Mouse (Mus musculus): ENCODE data around the gene Olfr698. TPM values are rescaled to one million over a fixed set of nuclear protein-coding genes. Genes with fewer than 3 reads are reported as not detected.
"Not testable (repeated sequence)": the region's sequence is repeated elsewhere in the genome, so short reads cannot be mapped to it uniquely, and the experiment has no call there.

Gene Olfr698
- total RNA-seq (2021), result not detected in 2 replicates
- long read RNA-seq, experiment 1, result 0 reads
- long read RNA-seq, experiment 2, result 0 reads

DNA sequence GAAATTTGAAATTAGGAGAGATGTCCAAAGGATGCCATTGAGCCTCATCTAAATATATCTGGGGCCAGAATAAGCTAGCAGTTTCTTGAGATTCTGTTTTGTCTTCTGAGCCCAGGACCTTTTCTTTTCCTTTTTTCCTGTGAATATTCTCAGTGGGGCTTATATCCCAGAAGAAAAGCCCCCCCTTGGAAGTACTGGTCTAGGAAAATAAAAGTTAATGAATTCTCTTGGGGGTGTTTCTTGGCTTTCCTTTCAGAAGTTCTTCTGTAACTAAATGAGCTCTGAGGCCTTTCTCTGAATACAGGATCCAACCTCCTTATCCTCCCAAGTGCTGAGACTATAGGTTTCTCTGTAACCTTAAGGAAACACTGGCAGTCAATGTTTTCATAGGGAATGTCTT lies at the start of gene Olfr698:
Gene Olfr698, minus strand, starts transcription at position 101 of the 400 bp plus-strand sequence.
- no peak for DNase-seq

DNA sequence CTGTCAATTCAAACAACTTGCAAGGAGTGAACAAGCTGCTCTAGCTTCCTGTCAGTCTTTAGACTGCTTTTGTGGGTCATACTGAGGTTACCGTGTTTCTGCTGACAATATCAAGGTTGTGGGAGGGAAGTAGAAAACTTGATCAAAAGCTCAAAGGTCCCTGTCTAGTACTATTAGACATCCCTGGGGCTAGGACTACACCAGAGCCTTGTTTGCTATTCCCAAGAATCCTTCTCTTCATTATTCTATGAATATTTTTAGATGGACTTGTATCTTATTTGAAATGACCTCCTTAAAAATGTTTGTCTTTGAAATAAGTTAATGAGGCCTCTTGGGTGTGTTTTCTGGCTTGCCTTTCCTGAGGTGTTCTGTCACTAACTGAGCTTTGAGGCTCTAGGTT lies 37.9 kb upstream of the Olfr698 start, which contains the start of gene Olfr699:
Gene Olfr699, minus strand, starts transcription at position 101 of the 400 bp plus-strand sequence.
- DNase-seq, result no peak

DNA sequence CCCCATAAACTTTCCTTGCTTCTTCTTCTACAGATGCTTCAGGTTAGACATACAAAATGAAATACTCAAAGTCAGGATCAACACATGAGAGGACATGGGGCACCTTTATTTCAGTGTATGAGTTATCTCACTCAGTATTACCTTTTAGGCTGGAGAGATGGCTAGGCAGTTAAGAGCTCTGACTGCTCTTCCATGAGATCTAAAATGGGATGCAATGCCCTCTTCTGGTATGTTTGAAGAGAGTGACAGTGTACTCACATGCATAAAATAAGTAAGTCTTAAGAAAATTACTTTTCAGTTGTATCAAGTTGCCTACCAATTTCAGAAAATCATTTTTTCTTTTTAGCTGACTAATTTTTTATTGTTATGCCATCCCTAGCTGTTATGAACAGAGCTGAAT lies 33.1 kb upstream of the Olfr698 start:
- no peak for DNase-seq

DNA sequence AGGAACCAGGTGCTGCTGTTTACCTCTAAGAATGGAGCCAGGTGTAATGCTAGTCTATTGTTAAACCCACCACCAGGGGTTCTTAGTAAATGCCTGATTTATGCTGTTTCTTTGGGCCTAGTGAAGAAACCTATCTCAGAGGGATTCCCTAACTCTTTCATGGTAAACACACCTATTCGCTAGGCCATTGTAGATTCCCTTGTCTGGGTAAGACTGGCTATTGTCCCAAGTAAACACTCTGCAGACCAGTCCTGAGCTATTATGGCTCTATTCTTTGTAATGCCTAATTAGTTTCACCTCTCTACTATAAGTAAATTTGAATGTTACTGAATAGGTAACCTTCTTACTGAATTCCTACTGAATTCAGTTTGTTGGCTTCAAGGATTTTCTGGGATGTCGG lies 5.8 kb upstream of the Olfr698 start:
- not testable (repeated sequence) for DNase-seq

DNA sequence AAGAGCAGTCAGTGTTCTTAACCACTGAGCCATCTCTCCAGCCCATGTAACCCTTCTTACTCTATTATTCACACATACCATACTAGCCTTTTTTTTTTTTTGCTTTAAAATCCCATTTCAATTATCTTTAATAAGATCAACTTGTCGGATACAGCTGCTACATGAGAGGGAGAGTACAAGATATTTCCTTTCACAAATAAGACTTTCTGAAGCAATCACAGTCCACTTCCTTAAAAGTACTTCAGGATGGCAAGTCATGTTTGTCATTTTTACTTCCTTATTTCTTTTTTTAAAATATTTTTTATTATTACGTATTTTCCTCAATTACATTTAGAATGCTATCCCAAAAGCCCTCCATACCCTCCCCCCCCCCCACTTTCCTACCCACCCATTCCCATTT lies 3.6 kb upstream of the Olfr698 start:
- no peak for DNase-seq

DNA sequence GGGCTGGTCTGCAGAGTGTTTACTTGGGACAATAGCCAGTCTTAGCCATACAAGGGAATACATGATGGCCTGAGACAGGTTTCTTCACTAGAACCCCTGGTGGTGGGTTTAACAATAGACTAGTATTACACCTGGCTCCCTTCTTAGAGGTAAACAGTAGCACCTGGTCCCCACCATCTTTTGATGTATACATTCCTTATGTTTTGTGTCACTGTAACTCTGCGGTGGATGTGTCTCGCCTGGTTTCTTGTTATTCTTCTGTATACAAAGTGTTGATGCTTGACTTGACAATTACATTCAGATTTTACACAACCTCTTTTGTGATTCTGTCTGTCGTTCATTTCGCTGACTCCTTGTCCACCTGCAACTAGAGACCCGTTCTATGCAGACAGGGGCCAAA lies 9.4 kb downstream of the Olfr698 start:
- no peak for DNase-seq

DNA sequence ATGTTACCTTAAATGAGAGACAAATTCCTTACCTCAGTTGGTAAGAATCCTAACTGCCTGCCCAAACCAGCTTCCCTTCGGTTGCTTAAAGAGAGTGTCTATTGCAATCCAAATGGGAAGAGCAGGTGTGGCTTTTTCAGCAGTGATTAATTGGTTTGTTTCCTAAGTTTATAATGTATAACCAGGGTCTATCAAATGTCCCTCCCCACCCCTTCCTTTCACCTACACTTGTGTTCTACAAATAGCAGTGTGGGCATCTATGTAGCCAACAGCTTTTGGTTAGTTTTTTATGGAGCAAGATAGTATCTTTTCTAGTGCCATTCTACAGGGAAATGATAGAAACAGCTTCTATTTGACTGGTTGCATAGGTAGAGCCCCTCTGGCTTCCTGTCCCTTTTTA lies 12.9 kb downstream of the Olfr698 start, which contains the start of gene Olfr697:
Gene Olfr697, minus strand, starts transcription at position 101 of the 400 bp plus-strand sequence.
- DNase-seq, result no peak

DNA sequence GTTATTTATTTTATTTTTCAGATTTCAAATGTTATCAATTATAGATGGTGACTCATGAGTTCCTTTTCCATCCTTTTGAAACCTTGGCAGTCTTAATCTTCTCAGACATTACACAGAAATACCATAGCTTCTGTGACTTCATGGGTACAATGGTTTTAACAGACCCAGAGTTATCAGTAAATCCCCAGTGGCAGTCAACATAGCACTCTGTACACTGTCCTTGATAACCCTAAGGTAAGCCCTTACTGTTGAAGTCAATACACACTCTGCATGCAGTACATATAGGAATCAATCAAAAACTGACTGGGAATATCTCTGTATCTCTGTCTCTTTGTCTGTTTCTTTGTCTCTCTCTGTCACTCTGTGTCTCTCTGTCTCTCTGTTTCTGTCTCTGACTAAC lies 18.2 kb downstream of the Olfr698 start:
- no peak for DNase-seq

DNA sequence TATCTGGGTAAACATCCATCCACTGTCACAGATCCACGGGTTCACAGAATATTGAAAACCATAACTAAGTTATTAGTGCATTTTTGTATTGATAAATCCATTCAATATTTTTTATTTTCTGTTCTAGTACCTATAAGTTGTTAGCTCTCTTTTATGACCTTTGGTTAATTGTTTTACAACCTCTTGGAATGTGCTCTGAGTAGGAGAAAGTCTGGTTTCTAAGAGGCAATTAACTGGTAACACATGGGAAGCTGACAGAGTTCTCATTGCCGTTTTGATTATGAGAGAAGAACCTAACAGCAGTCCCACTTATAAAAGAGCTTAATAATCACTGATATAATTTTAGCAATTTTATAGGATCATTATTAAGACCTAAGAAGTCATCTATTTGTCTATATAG lies 21.5 kb downstream of the Olfr698 start:
- no peak for DNase-seq

DNA sequence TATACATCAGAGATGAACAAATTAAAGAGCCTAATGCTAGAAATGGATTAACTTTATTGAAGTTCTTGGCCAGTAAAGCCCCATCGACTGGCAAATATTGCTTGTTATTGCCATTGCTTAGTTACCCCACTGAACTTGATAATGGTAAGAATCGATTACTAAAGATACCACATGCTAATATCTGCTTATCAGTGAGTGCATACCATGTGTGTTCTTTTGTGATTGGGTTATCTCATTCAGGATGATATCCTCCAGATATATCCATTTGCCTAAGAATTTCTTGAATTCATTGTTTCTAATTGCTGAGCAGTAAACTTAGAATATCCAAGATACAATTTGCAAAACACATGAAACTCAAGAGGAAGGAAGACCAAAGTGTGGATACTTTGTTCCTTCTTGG lies 29.5 kb downstream of the Olfr698 start:
- DNase-seq, result not testable (repeated sequence)

DNA sequence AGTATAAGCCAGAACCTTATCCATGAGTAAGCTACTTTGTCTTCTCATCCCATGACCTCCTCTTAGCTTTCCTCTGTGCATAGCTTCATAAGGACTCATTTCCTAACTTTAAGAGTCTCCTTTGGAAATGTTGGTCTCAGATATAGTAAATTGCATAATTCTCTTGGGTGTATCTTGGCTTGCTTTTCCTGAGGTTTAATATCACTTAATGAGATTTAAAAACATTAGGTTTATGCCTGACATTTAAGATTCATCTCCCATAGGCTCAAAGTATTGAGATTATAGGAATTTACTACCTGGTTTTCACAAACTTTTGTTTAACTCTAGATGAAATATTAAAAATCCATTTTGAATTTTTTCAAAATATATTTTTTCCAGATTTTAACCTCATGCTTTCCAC lies 38.9 kb downstream of the Olfr698 start, which contains the start of gene Olfr695:
Gene Olfr695, minus strand, starts transcription at position 101 of the 400 bp plus-strand sequence.
- no peak for DNase-seq

DNA sequence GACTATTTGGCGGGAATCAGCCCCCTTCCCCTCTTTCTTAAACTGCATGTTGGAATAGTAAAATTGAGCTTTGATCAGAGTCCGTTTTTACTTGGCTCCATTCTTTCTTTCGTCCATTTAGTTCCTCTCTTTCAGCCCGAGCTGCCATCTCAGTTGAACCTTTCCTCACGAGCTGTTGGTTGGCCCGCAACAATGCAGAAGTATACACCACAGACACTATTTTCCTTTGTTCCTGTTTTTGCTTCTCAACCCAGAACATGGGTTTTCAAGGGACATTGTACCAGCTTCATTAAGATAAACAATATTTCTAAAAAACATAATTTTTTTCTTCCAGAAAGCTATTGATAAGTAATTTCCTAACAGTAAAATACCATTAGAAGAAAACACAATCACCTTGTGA lies 43.7 kb downstream of the Olfr698 start:
- DNase-seq, result no peak

DNA sequence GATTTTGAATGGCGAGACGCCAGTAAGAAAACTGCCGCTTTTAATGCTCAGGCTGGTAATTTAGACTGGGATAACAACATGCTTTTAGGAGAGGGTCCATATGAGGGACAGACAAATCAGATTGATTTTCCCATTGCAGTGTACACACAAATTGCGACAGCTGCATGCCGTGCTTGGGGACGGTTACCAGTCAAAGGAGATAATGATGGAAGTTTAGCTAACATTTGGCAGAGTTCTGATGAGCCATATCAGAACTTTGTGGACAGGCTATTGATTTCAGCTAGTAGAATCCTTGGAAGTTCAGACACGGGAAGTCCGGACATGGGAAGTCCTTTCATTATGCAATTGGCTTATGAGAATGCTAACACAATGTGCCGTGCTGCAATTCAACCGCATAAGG lies 47.5 kb downstream of the Olfr698 start:
- not testable (repeated sequence) for DNase-seq

Other genes with a start within 250 kb of the Olfr698 start
- not detected in 2 replicates for gene Olfr693, start 74.8 kb downstream of the Olfr698 start, total RNA-seq (2021)
- gene Olfr694, start 63.6 kb downstream of the Olfr698 start, total RNA-seq (2021), result not detected in 2 replicates
- gene Olfr695, start 39.0 kb downstream of the Olfr698 start, total RNA-seq (2021), result not detected in 2 replicates
- not detected in 2 replicates for gene Olfr697, start 13.0 kb downstream of the Olfr698 start, total RNA-seq (2021)
- not detected in 2 replicates for gene Olfr699, start 37.8 kb upstream of the Olfr698 start, total RNA-seq (2021)
- gene Olfr700, start 53.4 kb upstream of the Olfr698 start, total RNA-seq (2021), result not detected in 2 replicates
- gene Olfr701, start 58.7 kb upstream of the Olfr698 start, total RNA-seq (2021), result not detected in 2 replicates
- not detected in 2 replicates for gene Olfr702, start 78.5 kb upstream of the Olfr698 start, total RNA-seq (2021)
- not detected in 2 replicates for gene Olfr703, start 88.0 kb upstream of the Olfr698 start, total RNA-seq (2021)
- gene Olfr704, start 107.8 kb upstream of the Olfr698 start, total RNA-seq (2021), result not detected in 2 replicates
- not detected in 2 replicates for gene Olfr705, start 121.5 kb upstream of the Olfr698 start, total RNA-seq (2021)
- gene Olfr706, start 132.8 kb upstream of the Olfr698 start, total RNA-seq (2021), result not detected in 2 replicates
- gene Olfr707, start 145.8 kb upstream of the Olfr698 start, total RNA-seq (2021), result not detected in 2 replicates
- not detected in 2 replicates for gene Olfr1532-ps1, start 152.6 kb upstream of the Olfr698 start, total RNA-seq (2021)
- gene Olfr709-ps1, start 176.8 kb upstream of the Olfr698 start, total RNA-seq (2021), result 0.11 TPM in 2 replicates
- gene Olfr710, start 192.9 kb upstream of the Olfr698 start, total RNA-seq (2021), result not detected in 2 replicates
- 0.26 TPM in 1 of 2 replicates, not detected in the other for gene Olfr6, start 208.5 kb upstream of the Olfr698 start, total RNA-seq (2021)
- not detected in 2 replicates for gene Olfr711, start 220.1 kb upstream of the Olfr698 start, total RNA-seq (2021)